ENCODE assay signal across 9 mouse cellular contexts in the genomic region with DNA sequence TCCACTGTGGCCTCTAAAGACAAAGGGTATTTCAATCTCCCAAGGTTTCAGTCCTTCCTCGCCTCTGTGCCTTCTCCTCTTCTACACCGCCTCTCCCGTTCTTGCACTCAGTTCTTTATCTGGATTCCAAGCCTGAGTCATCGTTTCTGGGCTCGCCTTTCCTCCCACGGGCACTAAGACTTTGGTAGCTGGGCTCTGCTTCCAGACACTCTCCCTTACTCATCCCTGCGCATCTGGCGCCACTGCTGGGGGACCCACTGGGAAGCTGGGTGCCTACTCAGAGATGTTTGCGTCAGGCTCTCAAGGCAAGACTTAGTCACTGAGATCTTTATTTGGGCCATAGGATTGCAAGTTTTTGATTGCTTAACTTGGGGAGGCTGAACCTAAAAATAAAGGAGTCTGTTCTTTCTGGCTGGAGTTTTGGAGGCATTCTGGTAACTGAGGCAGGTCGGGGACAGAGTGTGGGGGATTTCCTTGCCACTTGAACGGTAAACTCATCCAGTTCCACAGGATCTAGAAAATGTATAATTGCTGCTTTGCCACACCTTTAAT.
A peak's percentile ranks its signal among the peaks of the same experiment; 100 is the strongest.
DNase-seq lines count a peak whose midpoint lies in the region; ATAC-seq and TF ChIP-seq lines count a peak whose summit lies in the region.
"Had no signal": no experiment of that assay in that cellular context is flagged by ENCODE, and none has a peak within 500 bp of the region (broad histone marks: within the 10 kb centered on the region; RNA-seq: fewer than 3 reads in every experiment).

No protein-coding gene starts in this region.

- H3K9me3 ChIP-seq in heart, embryonic 10.5 days: no peaks in the 10 kb centered on the region

- DNase-seq in heart, adult 2 months: peak; percentile 55 to 75
- DNase-seq in heart, embryonic 10.5 days (ENCODE audit: low spot score): no peak
- DNase-seq in adrenal gland, adult 2 months: peak; percentile 77
- peak; percentile 29 for DNase-seq in gastrocnemius, postnatal 10 days
- DNase-seq in left cerebral cortex, postnatal 25 days (ENCODE audit: low spot score in 2 of 2): peak; percentile 80 to 98
- DNase-seq in embryo, embryonic 10 days (ENCODE audit: low spot score): no peak
- no peak for DNase-seq in cerebellum, postnatal 10 days

- H3K36me3 ChIP-seq in heart, adult 2 months (ENCODE audit: control insufficient read depth, insufficient read depth, low read length): no peaks in the 10 kb centered on the region
- H3K36me3 ChIP-seq in heart, embryonic 10.5 days: no peaks in the 10 kb centered on the region

- H3K9ac ChIP-seq in heart, adult 2 months (ENCODE audit: low read depth, low read length): no peak overlapping the region

- intact Hi-C loops in heart, adult 2 months (cut with DNase I): no loop called here
- intact Hi-C loops in left cerebral cortex, postnatal 25 days (cut with DNase I): loop anchor here (5.0 kb wide), 1 partner anchor 47 kb away; no protein-coding TSS in a partner anchor

- peak overlapping the region; percentile 51 for H3K27ac ChIP-seq in heart, adult 2 months
- H3K27ac ChIP-seq in heart, embryonic 10.5 days: no peak overlapping the region

- no peak for TF ChIP-seq EP300 in heart, adult 2 months (IDR thresholded peaks at IDR 0.05; ENCODE audit: insufficient read depth, low read depth, low read length)

- peaks cover 2% of the 10 kb centered on the region for H3K4me1 ChIP-seq in heart, adult 2 months (ENCODE audit: control insufficient read depth, insufficient read depth, low read length)
- H3K4me1 ChIP-seq in heart, embryonic 10.5 days: no peaks in the 10 kb centered on the region

- no peak for TF ChIP-seq CTCF in heart, adult 2 months (IDR thresholded peaks at IDR 0.05)

- no peaks in the 10 kb centered on the region for H3K27me3 ChIP-seq in heart, adult 2 months (ENCODE audit: control insufficient read depth, insufficient read depth, low read length)
- no peaks in the 10 kb centered on the region for H3K27me3 ChIP-seq in heart, embryonic 10.5 days (ENCODE audit: insufficient read depth, poor library complexity, severe bottlenecking)
- H3K27me3 ChIP-seq: CH12.LX had no signal

- WGBS in heart, adult 2 months: 48% methylated on average over 11 of the region's 11 CpGs
- WGBS in heart, embryonic 10.5 days: 71% methylated on average over 11 of the region's 11 CpGs

- no peak for ATAC-seq in activated CD4-positive, CD25-positive, alpha-beta regulatory T cell, adult 4 months

- H3K79me2 ChIP-seq in heart, adult 2 months (replicated peaks; ENCODE audit: control insufficient read depth, insufficient read depth, low read length): no peaks in the 10 kb centered on the region

- H3K4me3 ChIP-seq in heart, adult 2 months: no peak overlapping the region
- no peak overlapping the region for H3K4me3 ChIP-seq in heart, embryonic 10.5 days

- TF ChIP-seq POLR2A in heart, adult 2 months (IDR thresholded peaks at IDR 0.05; ENCODE audit: insufficient read depth, low read depth, low read length): no peak

Comparison
In these comparisons a context has a peak if more than half of its experiments do, and no peak if none do; other contexts are left out.
1. DNase-seq: peak in heart, adult 2 months (2 of 2), adrenal gland, adult 2 months (single experiment), gastrocnemius, postnatal 10 days (single experiment) and left cerebral cortex, postnatal 25 days (2 of 2); none in heart, embryonic 10.5 days (single experiment), embryo, embryonic 10 days (single experiment) and cerebellum, postnatal 10 days (0 of 2).